Mouse (Mus musculus) embryonic facial prominence, embryonic 10.5 days (tissue): ENCODE measurements at regions not wholly inside any gene's neighbourhood (a gene's known extent, or its start where the extent isn't known, plus 50 kb on each side); places are given as distances from the start of the nearest gene placed in this dataset.
A peak's percentile ranks its signal among the peaks of the same experiment; 100 is the strongest.

Source experiments
- DNase-seq: peaks from one replicate; pipeline ENCODE4 v3.0.0-alpha.2; 2017; ENCODE audit warnings: low spot score
- H3K27ac ChIP-seq: fragments of 300-500 bp; sonication (generic); replicated peaks from 2 replicates; pipeline ENCODE4 v1.5.1; 2016; ENCODE audit warnings: mild to moderate bottlenecking
- H3K27me3 ChIP-seq: fragments of 300-500 bp; sonication (generic); replicated peaks from 2 replicates; pipeline ENCODE4 v1.6.1; 2016; ENCODE audit warnings: low read depth, mild to moderate bottlenecking; ENCODE audit not compliant: poor library complexity, severe bottlenecking
- H3K36me3 ChIP-seq: fragments of 300-500 bp; sonication (generic); replicated peaks from 2 replicates; pipeline ENCODE4 v1.6.1; 2016; ENCODE audit warnings: mild to moderate bottlenecking, moderate library complexity
- H3K4me1 ChIP-seq: fragments of 300-500 bp; sonication (generic); 2 replicates; pipeline ENCODE4 v1.6.1; 2016
- H3K4me3 ChIP-seq: fragments of 300-500 bp; sonication (generic); 2 replicates; pipeline ENCODE4 v1.5.1; 2016; ENCODE audit warnings: mild to moderate bottlenecking, moderate library complexity
- H3K9me3 ChIP-seq: fragments of 300-500 bp; sonication (generic); 2 replicates; pipeline ENCODE4 v1.6.1; 2016; ENCODE audit warnings: mild to moderate bottlenecking
- WGBS: fragments of 180-500 bp; shearing (Covaris S2); methylation state at CpG from one replicate; pipeline ENCODE4 v1.1.7; 2016; 5-methylcytosine and 5-hydroxymethylcytosine counted together

GRCm38 (mm10) chr7:70972023-70972400, 379.3 kb downstream of the Gm10295 start:
- DNase-seq, result no peak
- Histone ChIP-seq H3K36me3 (no peaks in the 10 kb centered on the region), H3K9me3 (no peaks in the 10 kb centered on the region), H3K4me3 (no peak overlapping the region), H3K27me3 (no peaks in the 10 kb centered on the region), H3K27ac (no peak overlapping the region), H3K4me1 (peaks cover 25% of the 10 kb centered on the region)
- 38% methylated on average over 3 of the region's 3 CpGs for WGBS

- Histone ChIP-seq H3K36me3 (no peaks in the 10 kb centered on the region), H3K27me3 (no peaks in the 10 kb centered on the region; the same call in 1 of the 2 replicates), H3K4me1 (peaks cover 25% of the 10 kb centered on the region), H3K9me3 (no peaks in the 10 kb centered on the region), H3K4me3 (no peak overlapping the region), H3K27ac (no peak overlapping the region)
- 6% methylated on average over 6 of the region's 6 CpGs for WGBS
- peak; percentile 66 for DNase-seq
Measured at GRCm38 (mm10) chr7:70971323-70972022, 379.8 kb downstream of the Gm10295 start.

GRCm38 (mm10) chr7:70952318-70952959, 398.8 kb downstream of the Gm10295 start:
- no peak overlapping the region for H3K27ac ChIP-seq
- no peaks in the 10 kb centered on the region for H3K9me3 ChIP-seq
- 0 out of 2 replicates have a peak, but pooled peaks cover 5% of the 10 kb centered on the region for H3K4me1 ChIP-seq
- no peak for DNase-seq
- H3K27me3 ChIP-seq, result no peaks in the 10 kb centered on the region
- 84% methylated on average over 4 of the region's 4 CpGs for WGBS
- no peaks in the 10 kb centered on the region for H3K36me3 ChIP-seq
- no peak overlapping the region for H3K4me3 ChIP-seq

GRCm38 (mm10) chr7:70948281-70948680, 403.0 kb downstream of the Gm10295 start:
- 83% methylated on average over 5 of the region's 5 CpGs for WGBS
- no peak overlapping the region for H3K4me3 ChIP-seq
- no peak for DNase-seq

GRCm38 (mm10) chr7:70946260-70946659, 405.0 kb downstream of the Gm10295 start:
- no peak overlapping the region for H3K4me3 ChIP-seq
- no peak for DNase-seq
- no peak overlapping the region for H3K27ac ChIP-seq
- 69% methylated on average over 2 of the region's 2 CpGs for WGBS
- no peaks in the 10 kb centered on the region for H3K27me3 ChIP-seq
- no peaks in the 10 kb centered on the region for H3K9me3 ChIP-seq
- H3K4me1 ChIP-seq, result 0 out of 2 replicates have a peak, but pooled peaks cover 5% of the 10 kb centered on the region
- no peaks in the 10 kb centered on the region for H3K36me3 ChIP-seq

More at GRCm38 (mm10) chr7:70948281-70948680, 403.0 kb downstream of the Gm10295 start:
- no peak overlapping the region for H3K27ac ChIP-seq
- H3K9me3 ChIP-seq, result no peaks in the 10 kb centered on the region
- 0 out of 2 replicates have a peak, but pooled peaks cover 5% of the 10 kb centered on the region for H3K4me1 ChIP-seq
- H3K27me3 ChIP-seq, result no peaks in the 10 kb centered on the region
- H3K36me3 ChIP-seq, result no peaks in the 10 kb centered on the region

GRCm38 (mm10) chr7:70930911-70931310, 420.4 kb downstream of the Gm10295 start:
- H3K36me3 ChIP-seq, result no peaks in the 10 kb centered on the region
- H3K27me3 ChIP-seq, result no peaks in the 10 kb centered on the region
- H3K4me1 ChIP-seq, result peaks cover 39% of the 10 kb centered on the region
- DNase-seq, result peak; percentile 38
- H3K4me3 ChIP-seq, result no peak overlapping the region
- peaks cover 7% of the 10 kb centered on the region; the same call in 1 of the 2 replicates for H3K9me3 ChIP-seq
- H3K27ac ChIP-seq, result peak overlapping the region; percentile 57; the same call in 1 of the 2 replicates
- WGBS, result 6% methylated on average over 6 of the region's 6 CpGs

- 26% methylated on average over 11 of the region's 11 CpGs for WGBS
- peaks cover 39% of the 10 kb centered on the region for H3K4me1 ChIP-seq
- H3K36me3 ChIP-seq, result no peaks in the 10 kb centered on the region
- H3K27me3 ChIP-seq, result no peaks in the 10 kb centered on the region
- H3K9me3 ChIP-seq, result peaks cover 9% of the 10 kb centered on the region; the same call in 1 of the 2 replicates
- H3K4me3 ChIP-seq, result peak overlapping the region; percentile 30; the same call in 1 of the 2 replicates
- DNase-seq, result peak; percentile 53
- H3K27ac ChIP-seq, result peak overlapping the region; percentile 1; the same call in 1 of the 2 replicates
Measured at GRCm38 (mm10) chr7:70929935-70930334, 421.4 kb downstream of the Gm10295 start.

- peaks cover 39% of the 10 kb centered on the region for H3K4me1 ChIP-seq
- no peaks in the 10 kb centered on the region for H3K27me3 ChIP-seq
- no peaks in the 10 kb centered on the region for H3K36me3 ChIP-seq
- no peak overlapping the region for H3K27ac ChIP-seq
- 69% methylated on average over 3 of the region's 3 CpGs for WGBS
- no peak for DNase-seq
- no peak overlapping the region for H3K4me3 ChIP-seq
- peaks cover 9% of the 10 kb centered on the region; the same call in 1 of the 2 replicates for H3K9me3 ChIP-seq
Measured at GRCm38 (mm10) chr7:70928001-70928400, 423.3 kb downstream of the Gm10295 start.

GRCm38 (mm10) chr7:70917016-70917415, 434.3 kb downstream of the Gm10295 start:
- H3K36me3 ChIP-seq, result no peaks in the 10 kb centered on the region
- H3K27me3 ChIP-seq, result no peaks in the 10 kb centered on the region
- H3K27ac ChIP-seq, result no peak overlapping the region
- H3K9me3 ChIP-seq, result no peaks in the 10 kb centered on the region
- no peak for DNase-seq
- no peak overlapping the region for H3K4me3 ChIP-seq
- H3K4me1 ChIP-seq, result peaks cover 9% of the 10 kb centered on the region
- WGBS, result 72% methylated on average over 4 of the region's 4 CpGs

- WGBS, result 59% methylated on average over 3 of the region's 3 CpGs
- DNase-seq, result peak; percentile 23
- Histone ChIP-seq H3K36me3 (no peaks in the 10 kb centered on the region), H3K4me3 (no peak overlapping the region), H3K4me1 (peaks cover 9% of the 10 kb centered on the region), H3K27me3 (no peaks in the 10 kb centered on the region), H3K9me3 (no peaks in the 10 kb centered on the region), H3K27ac (no peak overlapping the region)
Measured at GRCm38 (mm10) chr7:70908921-70909320, 442.4 kb downstream of the Gm10295 start.

GRCm38 (mm10) chr7:70891700-70892099, 459.6 kb downstream of the Gm10295 start:
- Histone ChIP-seq H3K36me3 (no peaks in the 10 kb centered on the region), H3K4me1 (no peaks in the 10 kb centered on the region), H3K27me3 (no peaks in the 10 kb centered on the region), H3K27ac (no peak overlapping the region), H3K9me3 (no peaks in the 10 kb centered on the region), H3K4me3 (no peak overlapping the region)
- DNase-seq, result no peak
- 92% methylated on average over 2 of the region's 2 CpGs for WGBS

- Histone ChIP-seq H3K4me3 (no peak overlapping the region), H3K9me3 (no peaks in the 10 kb centered on the region), H3K4me1 (no peaks in the 10 kb centered on the region), H3K27me3 (no peaks in the 10 kb centered on the region), H3K36me3 (no peaks in the 10 kb centered on the region), H3K27ac (no peak overlapping the region)
- 89% methylated on average over 2 of the region's 2 CpGs for WGBS
- DNase-seq, result no peak
Measured at GRCm38 (mm10) chr7:70880496-70880895, 470.8 kb downstream of the Gm10295 start.

- H3K4me3 ChIP-seq, result no peak overlapping the region
- no peaks in the 10 kb centered on the region for H3K36me3 ChIP-seq
- H3K4me1 ChIP-seq, result peaks cover 8% of the 10 kb centered on the region; the same call in 1 of the 2 replicates
- WGBS, result 79% methylated on average over 2 of the region's 2 CpGs
- H3K27ac ChIP-seq, result no peak overlapping the region
- H3K27me3 ChIP-seq, result no peaks in the 10 kb centered on the region
- DNase-seq, result no peak
- no peaks in the 10 kb centered on the region for H3K9me3 ChIP-seq
Measured at GRCm38 (mm10) chr7:70874393-70874792, 476.9 kb downstream of the Gm10295 start.
